Mouse (Mus musculus) brain, embryonic 14.5 days (tissue): ENCODE measurements at regions not wholly inside any gene's neighbourhood (a gene's known extent, or its start where the extent isn't known, plus 50 kb on each side); places are given as distances from the start of the nearest gene placed in this dataset.
"Not testable (repeated sequence)": the region's sequence is repeated elsewhere in the genome, so short reads cannot be mapped to it uniquely, and the experiment has no call there.

Experiments used
- DNase-seq: peaks from one replicate; pipeline ENCODE4 v3.0.0-alpha.2; 2011; ENCODE audit warnings: low read depth
- CTCF ChIP-seq: fragments of 200-500 bp; IDR thresholded peaks from 2 replicates; pipeline ENCODE4 v1.5.1; 2012; ENCODE audit warnings: inconsistent platforms, mild to moderate bottlenecking, moderate library complexity, borderline replicate concordance; ENCODE audit not compliant: insufficient read depth, insufficient read length; ENCODE audit errors: extremely low read depth
- POLR2A ChIP-seq: fragments of 200-500 bp; IDR thresholded peaks from 2 replicates; pipeline ENCODE4 v1.6.1; 2012; ENCODE audit warnings: mild to moderate bottlenecking, inconsistent platforms, borderline replicate concordance; ENCODE audit not compliant: poor library complexity, insufficient read depth, insufficient read length, severe bottlenecking; ENCODE audit errors: extremely low read depth

DNA sequence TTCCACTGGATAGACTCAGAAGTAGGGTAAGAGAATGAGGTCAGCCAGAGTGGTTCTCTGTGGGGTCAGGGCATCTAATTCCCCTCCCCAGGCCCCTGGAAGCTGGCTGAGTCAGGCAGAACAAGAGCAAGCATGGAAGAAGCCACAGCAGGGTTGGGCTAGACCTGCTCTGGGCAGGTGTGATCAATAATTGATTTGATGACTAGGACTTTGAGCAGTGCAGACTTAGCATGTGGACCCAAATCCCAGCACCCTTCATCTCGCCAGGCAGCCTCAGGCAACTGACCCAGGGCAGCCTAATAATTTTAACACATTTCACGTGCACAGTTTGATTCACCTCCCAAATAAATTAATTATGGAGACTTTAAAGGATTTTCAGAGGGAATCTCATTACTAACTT, 67.2 kb downstream of the Qdpr start:
- no peak for TF ChIP-seq POLR2A
- no peak for DNase-seq

DNA sequence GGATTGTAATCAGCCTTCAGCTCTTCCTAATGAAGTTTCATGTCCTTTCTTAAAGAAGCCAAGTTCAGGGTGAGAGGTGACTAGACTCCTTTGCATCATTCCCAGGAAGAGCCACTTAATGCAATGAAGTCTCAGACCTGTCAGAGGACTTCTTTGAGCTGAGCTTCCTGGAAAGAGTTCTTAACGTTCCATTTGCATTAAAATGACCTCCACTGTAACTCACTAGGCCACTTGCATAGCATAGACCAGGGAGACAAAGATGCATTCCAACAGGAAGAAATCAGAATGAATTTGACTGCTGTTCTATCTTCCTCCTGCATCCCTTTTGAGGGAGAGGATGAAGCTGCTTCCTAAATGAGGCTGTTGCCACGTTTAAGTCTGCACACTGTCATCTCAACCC, 71.5 kb downstream of the Qdpr start:
- DNase-seq: no peak
- TF ChIP-seq POLR2A (no peak), CTCF (no peak)

GRCm38 (mm10) chr5:45373069-45373468, 77.0 kb downstream of the Qdpr start:
- TF ChIP-seq CTCF (no peak), POLR2A (no peak)
- DNase-seq: no peak

- TF ChIP-seq CTCF: no peak
- TF ChIP-seq POLR2A: no peak
- no peak for DNase-seq
These were observed 81.6 kb downstream of the Qdpr start for GRCm38 (mm10) chr5:45368451-45368850.

GRCm38 (mm10) chr5:45360189-45360588, 89.8 kb downstream of the Qdpr start:
- TF ChIP-seq CTCF (no peak), POLR2A (no peak)
- no peak for DNase-seq

DNA sequence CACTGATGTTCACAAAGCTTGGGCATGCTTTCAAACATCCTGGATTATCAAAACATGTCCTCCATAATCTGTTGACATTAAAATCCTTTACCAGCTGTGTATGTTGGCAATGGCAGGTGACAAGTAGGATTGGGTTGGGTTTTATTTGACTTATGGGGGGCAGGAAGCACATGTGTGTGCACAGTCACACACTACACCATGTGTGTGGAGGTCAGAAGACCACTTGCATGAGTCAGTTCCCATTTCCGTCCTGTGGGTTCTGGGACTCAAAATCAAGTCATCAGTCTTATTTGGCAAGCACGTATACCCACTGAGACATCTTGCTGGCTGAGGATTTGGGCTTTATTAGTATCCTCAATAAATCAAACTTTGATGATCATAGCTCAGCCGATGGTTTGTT, 109.6 kb downstream of the Qdpr start:
- DNase-seq: no peak
- TF ChIP-seq CTCF (no peak), POLR2A (no peak)

DNA sequence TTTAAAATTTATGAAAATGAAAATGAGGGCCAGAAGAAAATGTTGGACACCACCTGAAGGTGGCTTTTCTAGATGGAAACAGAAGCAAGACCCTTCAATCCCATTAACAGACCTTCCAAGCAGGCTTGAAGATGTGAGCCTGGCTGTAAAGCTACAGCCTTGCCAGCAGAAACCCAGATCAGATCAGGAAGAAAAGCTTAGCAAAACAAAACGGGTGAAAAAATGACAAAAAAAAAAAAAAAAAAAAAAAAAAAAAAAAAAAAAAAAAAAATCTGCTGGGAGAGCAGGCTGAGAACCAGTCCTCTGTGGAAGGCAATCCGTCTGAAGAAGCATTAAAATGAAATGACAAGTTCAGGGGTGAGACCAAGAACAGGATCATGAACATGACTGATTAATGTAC, 113.2 kb downstream of the Qdpr start:
- DNase-seq: no peak
- TF ChIP-seq POLR2A (no peak), CTCF (no peak)

GRCm38 (mm10) chr5:45324468-45324867, 125.6 kb downstream of the Qdpr start:
- DNase-seq: not testable (repeated sequence)

DNA sequence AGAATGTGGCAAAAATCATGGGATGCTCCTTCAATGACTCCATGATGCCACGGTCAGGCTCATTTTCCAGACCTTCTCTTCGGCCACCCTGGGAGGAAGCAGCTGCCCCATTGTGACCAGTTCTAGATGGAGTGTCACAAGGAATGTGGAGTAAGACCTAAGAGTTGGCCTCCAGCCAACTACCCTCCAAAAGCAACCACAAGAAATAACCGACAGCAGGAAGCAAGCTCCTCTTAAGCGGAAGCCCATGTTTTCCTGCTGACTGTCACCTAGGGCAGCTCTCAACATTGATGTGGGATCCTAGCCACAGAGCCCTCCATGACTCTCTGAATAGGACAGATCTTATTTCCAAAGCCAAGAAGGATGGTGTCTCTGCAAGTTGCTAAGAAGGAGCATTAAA, 126.5 kb downstream of the Qdpr start:
- DNase-seq: no peak
- no peak for TF ChIP-seq CTCF
- TF ChIP-seq POLR2A: no peak

DNA sequence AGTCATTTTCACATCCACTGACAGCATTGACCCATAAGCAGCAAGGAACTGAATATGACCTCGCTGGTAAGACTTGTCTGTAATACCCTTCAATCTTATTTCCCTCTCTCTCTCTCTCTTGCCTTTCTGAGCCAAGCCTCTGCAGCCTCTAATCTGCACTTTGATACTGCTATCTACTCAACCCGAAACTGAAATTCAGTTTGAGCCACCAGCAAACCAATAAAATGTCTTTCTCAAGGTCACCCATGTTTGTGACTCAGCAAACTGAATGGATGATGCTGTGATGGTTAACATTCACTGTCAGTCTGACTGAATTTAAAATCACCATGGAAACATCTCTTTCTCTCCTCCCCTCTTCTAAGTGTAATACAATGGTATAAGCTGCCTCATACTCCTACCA, 132.0 kb downstream of the Qdpr start:
- DNase-seq: no peak
- TF ChIP-seq CTCF (no peak), POLR2A (no peak)

GRCm38 (mm10) chr5:45301120-45301519, 148.9 kb downstream of the Qdpr start:
- TF ChIP-seq POLR2A: no peak
- TF ChIP-seq CTCF: no peak
- DNase-seq: no peak

DNA sequence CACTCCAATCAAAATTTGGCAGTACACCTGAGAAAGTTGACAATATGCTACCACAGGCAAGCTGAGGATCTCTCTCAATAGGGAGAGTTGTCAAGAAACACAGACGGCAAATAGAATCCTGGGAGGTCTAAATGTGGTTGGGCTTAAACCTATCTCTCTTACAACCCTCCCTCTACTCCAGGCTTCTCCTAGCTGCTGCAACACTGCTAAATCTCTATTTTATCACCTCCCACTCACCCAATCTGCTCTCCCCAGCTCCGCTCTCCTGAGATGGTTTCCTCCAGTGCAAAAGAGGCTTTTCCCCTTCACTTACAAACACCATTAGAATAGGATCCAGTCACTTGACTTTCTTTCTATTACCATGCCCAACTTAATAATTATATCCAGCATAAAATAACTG, 151.2 kb downstream of the Qdpr start:
- no peak for DNase-seq
- TF ChIP-seq POLR2A (no peak), CTCF (no peak)

GRCm38 (mm10) chr5:45295134-45295533, 154.9 kb downstream of the Qdpr start:
- TF ChIP-seq CTCF (no peak), POLR2A (no peak)
- no peak for DNase-seq
